Mouse (Mus musculus) left cerebral cortex, adult 11 months (tissue): ENCODE measurements around the gene Pak1.
A peak's percentile ranks its signal among the peaks of the same experiment; 100 is the strongest.
"Not testable (repeated sequence)": the region's sequence is repeated elsewhere in the genome, so short reads cannot be mapped to it uniquely, and the experiment has no call there.

Experiments used
- DNase-seq: peaks from one replicate; pipeline ENCODE4 v3.0.0; 2022; ENCODE audit warnings: low spot score

Gene Pak1

GRCm38 (mm10) chr7:97849557-97849956, 61.2 kb downstream of the Pak1 start:
- not testable (repeated sequence) for DNase-seq

GRCm38 (mm10) chr7:97850331-97850730, 62.0 kb downstream of the Pak1 start:
- no peak for DNase-seq

DNA sequence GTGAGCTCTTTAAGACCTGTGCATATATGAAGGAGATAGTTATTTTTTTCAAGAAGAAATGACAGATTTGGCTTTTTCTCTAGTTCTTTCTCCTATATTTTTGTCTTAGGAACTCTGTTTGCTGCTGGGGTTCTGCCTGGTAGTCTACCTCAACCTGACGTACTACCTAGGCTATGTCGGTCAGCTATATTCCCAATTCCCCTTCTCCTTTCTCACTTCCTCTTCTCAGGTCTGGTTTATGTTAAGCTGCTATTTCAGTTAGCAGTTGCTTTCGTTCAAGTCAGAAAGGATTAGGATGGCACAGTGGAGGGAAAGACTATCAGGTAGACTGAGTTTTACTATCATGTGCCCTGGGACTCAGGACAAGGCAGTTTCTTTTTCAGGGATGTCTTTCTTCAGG, 75.2 kb downstream of the Pak1 start:
- no peak for DNase-seq

DNA sequence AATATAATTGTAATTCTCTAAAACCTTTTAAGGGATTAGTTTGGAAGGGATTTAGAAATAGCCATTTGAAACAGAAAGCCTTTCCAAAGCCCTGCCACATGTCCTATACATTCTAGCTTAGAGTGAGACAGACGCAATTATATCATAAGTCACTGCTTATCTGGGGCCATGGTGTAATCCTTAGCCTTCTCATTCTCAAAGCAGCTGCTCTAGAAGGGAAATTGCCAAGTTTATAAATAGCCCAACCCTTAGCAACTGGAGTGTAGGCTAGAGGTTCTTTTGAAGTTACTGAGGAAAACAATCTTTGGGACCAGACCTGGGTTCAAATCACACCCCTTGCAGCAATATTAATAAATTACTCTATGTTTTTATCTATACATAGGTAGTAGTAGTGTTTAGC, 76.2 kb downstream of the Pak1 start:
- no peak for DNase-seq

DNA sequence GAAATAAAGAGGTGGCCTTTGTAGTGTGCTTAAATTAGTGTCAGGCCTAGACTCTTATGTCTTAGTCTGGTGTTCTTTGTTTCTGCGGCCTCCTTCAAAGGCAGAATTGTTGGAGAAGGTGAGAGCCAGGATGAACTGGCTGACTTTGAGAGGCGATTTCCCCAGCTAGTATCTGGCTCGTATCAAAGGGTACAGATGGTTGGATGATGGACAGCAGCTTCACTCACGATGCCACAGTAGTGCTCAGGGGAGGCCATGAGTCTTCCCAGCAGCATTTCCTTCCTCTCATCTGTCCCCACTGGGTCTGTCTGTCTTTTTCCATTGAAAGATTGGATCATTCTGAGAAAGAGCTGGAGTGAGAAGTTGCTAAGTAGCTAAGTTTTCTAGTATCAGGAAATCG, 79.5 kb downstream of the Pak1 start:
- no peak for DNase-seq

GRCm38 (mm10) chr7:97868766-97869165, 80.4 kb downstream of the Pak1 start:
- no peak for DNase-seq

DNA sequence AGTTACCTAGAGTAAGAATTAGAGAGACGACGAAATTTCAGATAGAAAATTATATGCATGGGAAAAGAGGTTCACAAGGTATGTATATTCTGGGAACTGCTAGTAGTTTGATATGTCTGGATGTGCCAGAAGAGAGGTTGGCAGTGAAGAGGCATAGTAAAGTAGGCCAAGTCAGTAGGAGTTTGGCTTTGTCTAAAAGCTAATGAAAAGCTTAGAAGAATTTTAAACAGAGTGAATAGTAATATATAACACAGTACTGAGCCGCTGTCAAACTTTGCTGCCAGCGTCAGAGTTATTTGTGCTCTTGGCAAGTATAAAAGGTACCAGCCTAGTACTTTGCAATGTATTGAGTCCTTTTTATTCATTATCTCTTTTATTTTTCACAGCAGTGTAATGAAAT, 84.1 kb downstream of the Pak1 start:
- DNase-seq: peak; percentile 22

DNA sequence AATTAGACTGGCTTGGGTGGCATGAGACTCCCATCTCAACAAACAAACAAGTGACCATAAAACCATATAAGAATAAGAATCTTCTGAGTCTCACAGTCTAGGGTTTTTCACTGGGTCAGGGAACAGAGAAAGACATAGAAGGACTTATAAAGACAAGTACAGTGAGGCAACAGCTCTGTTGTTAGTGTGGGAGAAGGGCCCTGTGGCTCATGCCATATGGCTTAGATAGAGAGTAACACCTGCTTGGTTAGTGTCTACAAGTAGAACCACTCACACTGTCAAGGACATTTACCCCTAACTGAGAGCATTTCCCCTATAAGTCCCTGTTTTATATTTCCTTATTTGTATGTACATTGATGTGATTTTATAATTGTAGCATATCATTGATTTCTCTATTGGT, 85.0 kb downstream of the Pak1 start:
- no peak for DNase-seq

GRCm38 (mm10) chr7:97877846-97878538, 89.7 kb downstream of the Pak1 start:
- DNase-seq: no peak

GRCm38 (mm10) chr7:97911646-97912045, 123.3 kb downstream of the Pak1 start:
- DNase-seq: peak; percentile 7

DNA sequence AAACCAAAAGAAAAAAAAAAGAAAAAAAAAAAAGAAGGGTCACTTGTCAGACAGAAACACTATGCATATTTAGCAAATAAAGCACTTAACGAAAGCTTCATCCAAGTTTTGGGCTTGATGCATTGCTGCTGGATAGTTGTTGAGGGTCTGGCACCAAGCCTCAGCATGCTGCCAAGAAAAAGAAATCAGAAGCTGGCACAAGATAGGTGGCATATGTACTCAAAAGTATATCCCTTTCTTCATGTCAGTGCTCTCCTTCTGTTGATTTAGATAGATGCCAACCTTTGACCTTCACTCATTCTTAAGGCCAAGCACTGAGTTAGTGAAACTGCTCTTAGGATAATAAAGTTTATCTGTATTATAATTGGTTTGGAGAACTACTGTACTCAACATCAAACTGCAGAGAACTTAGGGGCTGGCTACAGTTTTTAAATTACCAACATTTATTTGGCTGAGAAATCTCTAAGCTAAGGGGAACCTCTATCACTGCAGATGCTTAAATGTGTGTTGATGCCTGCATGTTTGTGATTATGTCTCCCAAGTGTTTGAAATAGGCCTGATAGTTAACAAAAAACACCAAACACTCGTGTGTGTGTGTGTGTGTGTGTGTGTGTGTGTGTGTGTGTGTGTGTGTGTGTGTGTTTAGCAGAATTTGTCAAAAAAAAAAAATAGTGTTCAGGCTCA, 126.6 kb downstream of the Pak1 start:
- no peak for DNase-seq

DNA sequence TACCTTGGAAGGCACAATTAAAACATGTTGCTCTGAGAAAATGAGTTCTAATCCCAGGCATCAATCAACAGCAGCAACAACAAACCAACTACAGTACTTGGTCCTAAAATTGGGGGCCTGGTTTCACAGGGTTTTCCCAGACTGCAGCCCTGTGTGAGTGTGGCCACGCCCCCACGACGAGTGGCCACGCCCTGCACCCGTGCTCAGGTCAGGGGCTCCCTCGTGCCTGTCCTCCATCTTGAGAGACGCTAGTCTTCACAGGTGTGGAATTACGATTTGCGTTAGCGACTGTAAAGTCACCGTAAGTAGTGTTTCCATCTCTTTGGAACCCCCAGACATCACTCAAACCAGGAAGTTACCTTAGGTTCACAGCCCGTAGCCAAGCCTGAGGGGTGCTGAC, 131.4 kb downstream of the Pak1 start, which contains the start of gene Gdpd4:
Gdpd4 (plus strand) TSS at position 214 of the 400 bp plus-strand sequence.
- no peak for DNase-seq

GRCm38 (mm10) chr7:97925819-97926218, 137.5 kb downstream of the Pak1 start:
- DNase-seq: no peak

GRCm38 (mm10) chr7:97926978-97927377, 138.6 kb downstream of the Pak1 start:
- no peak for DNase-seq

- DNase-seq: no peak
Observed at GRCm38 (mm10) chr7:97944485-97944884, 156.1 kb downstream of the Pak1 start.
